Mouse (Mus musculus): ENCODE measurements around the gene Crot. TPM values are rescaled to one million over a fixed set of nuclear protein-coding genes. Genes with fewer than 3 reads are reported as not detected.

Crot gene
- 15.3 and 18.1 TPM in 2 replicates for polyA plus RNA-seq (2015; fragmentation: Nextera tagmentation; extraction: Ambion mirVana)

DNA sequence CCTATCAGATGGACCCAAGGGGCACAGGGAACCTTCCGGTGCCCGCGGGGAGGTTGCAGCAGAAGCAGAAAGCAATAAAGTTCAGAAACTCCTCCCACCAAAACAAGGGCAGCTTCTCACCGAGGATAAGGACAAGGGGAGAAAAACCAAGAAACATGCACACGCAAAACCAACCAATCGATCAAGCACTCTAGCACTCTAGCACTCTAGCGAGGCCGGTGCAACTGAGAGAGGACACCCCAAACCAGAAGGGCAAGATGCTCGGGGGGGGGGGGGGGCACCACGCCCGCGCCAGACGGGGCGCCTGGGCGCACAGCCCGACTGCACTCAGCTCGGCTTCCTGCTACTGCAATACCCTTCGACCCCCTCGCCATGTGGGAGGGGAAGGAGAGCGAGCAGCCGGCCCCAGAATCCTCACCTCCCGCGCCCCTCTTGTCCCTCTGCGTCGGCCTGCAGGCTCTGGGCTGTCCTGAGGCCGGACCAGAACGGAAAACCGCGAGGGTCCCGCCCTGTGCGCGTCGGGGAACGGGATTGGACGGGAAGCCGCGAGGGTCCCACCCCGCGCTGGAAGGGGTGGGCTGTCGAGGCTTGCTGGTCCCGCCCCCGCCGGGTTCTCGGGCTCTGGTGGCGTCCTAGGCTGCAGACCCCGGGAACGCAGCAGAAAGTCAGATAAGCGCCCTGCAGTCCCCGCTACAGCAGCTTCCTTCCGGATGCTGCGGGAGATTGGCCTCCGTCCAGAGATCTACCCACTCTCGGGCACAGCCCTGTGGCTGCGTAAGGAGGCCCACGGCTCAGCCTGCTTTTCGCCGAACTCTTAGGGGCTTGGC lies at the start of gene Crot:
Gene Crot (minus strand): TSS at position 639 of the 827 bp plus-strand sequence.
- peak; percentile 100 for ATAC-seq
- Histone ChIP-seq H3K4me1 (ENCODE audit: control insufficient read depth, insufficient read depth, low read length) (peaks cover 8% of the 10 kb centered on the region; the same call in 1 of the 2 replicates), H3K9me3 (replicated peaks; ENCODE audit: control insufficient read depth, low read length, poor library complexity, severe bottlenecking) (no peaks in the 10 kb centered on the region), H3K4me2 (ENCODE audit: low read length) (peak within 1 kb of the TSS; percentile 70), H3K4me3 (ENCODE audit: low read depth, low read length) (peak within 1 kb of the TSS; percentile 82), H3K27ac (ENCODE audit: low read length) (peak within 1 kb of the TSS; percentile 84), H3K9ac (ENCODE audit: low read depth, low read length) (peak within 1 kb of the TSS; percentile 90), H3K27me3 (ENCODE audit: control insufficient read depth, insufficient read depth, low read depth, low read length) (no peaks in the 10 kb centered on the region), H3K36me3 (ENCODE audit: control insufficient read depth, insufficient read depth, low read length) (no peaks in the 10 kb centered on the region)
- under 1% methylated on average over 44 of the region's 57 CpGs for WGBS

- Histone ChIP-seq H3K4me3 (ENCODE audit: low read depth, low read length) (no peak overlapping the region), H3K36me3 (ENCODE audit: control insufficient read depth, insufficient read depth, low read length) (no peaks in the 10 kb centered on the region), H3K9me3 (replicated peaks; ENCODE audit: control insufficient read depth, low read length, poor library complexity, severe bottlenecking) (no peaks in the 10 kb centered on the region), H3K9ac (ENCODE audit: low read depth, low read length) (no peak overlapping the region), H3K27me3 (ENCODE audit: control insufficient read depth, insufficient read depth, low read depth, low read length) (no peaks in the 10 kb centered on the region), H3K4me1 (ENCODE audit: control insufficient read depth, insufficient read depth, low read length) (0 out of 2 replicates have a peak, but pooled peaks cover 2% of the 10 kb centered on the region), H3K4me2 (ENCODE audit: low read length) (no peak overlapping the region), H3K27ac (ENCODE audit: low read length) (no peak overlapping the region)
- no peak for ATAC-seq
- WGBS = 92% methylated on average over 8 of the region's 8 CpGs
Observed at GRCm38 (mm10) chr5:9045904-9046303, 48.8 kb upstream of the Crot start.

DNA sequence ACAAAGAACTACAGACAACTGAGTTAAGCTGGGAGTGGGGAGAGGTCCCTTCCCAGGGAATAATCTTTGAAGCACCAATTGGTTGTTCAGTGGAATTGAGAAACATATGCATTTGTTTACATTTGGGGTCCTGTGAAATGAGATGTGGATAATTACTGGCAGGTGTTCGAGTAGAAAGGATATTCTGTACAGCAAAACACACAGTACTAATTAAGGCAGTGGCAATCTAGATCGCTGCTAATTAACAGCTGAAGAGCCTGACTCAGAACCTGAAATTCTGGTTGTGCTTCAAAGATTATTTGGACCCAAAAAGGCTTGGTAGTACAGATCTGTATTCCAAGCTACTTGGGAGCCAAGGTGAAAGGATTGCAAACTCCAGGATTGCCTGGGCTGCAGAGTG lies 47.7 kb upstream of the Crot start:
- ATAC-seq = no peak
- WGBS = 65% methylated on average over 2 of the region's 2 CpGs
- H3K27me3 ChIP-seq (ENCODE audit: control insufficient read depth, insufficient read depth, low read depth, low read length) = no peaks in the 10 kb centered on the region
- 0 out of 2 replicates have a peak, but pooled peaks cover 2% of the 10 kb centered on the region for H3K4me1 ChIP-seq (ENCODE audit: control insufficient read depth, insufficient read depth, low read length)
- no peak overlapping the region for H3K4me2 ChIP-seq (ENCODE audit: low read length)
- H3K27ac ChIP-seq (ENCODE audit: low read length) = no peak overlapping the region
- H3K36me3 ChIP-seq (ENCODE audit: control insufficient read depth, insufficient read depth, low read length) = no peaks in the 10 kb centered on the region
- no peak overlapping the region for H3K9ac ChIP-seq (ENCODE audit: low read depth, low read length)
- H3K4me3 ChIP-seq (ENCODE audit: low read depth, low read length) = no peak overlapping the region
- H3K9me3 ChIP-seq (replicated peaks; ENCODE audit: control insufficient read depth, low read length, poor library complexity, severe bottlenecking) = no peaks in the 10 kb centered on the region

GRCm38 (mm10) chr5:9043582-9044267 lies 46.6 kb upstream of the Crot start:
- no peak for ATAC-seq
- H3K27me3 ChIP-seq (ENCODE audit: control insufficient read depth, insufficient read depth, low read depth, low read length) = no peaks in the 10 kb centered on the region
- H3K9me3 ChIP-seq (replicated peaks; ENCODE audit: control insufficient read depth, low read length, poor library complexity, severe bottlenecking) = no peaks in the 10 kb centered on the region
- no peak overlapping the region for H3K4me3 ChIP-seq (ENCODE audit: low read depth, low read length)
- no peak overlapping the region for H3K4me2 ChIP-seq (ENCODE audit: low read length)
- H3K27ac ChIP-seq (ENCODE audit: low read length) = no peak overlapping the region
- H3K9ac ChIP-seq (ENCODE audit: low read depth, low read length) = no peak overlapping the region
- H3K4me1 ChIP-seq (ENCODE audit: control insufficient read depth, insufficient read depth, low read length) = 0 out of 2 replicates have a peak, but pooled peaks cover 2% of the 10 kb centered on the region
- no peaks in the 10 kb centered on the region for H3K36me3 ChIP-seq (ENCODE audit: control insufficient read depth, insufficient read depth, low read length)
- 62% methylated on average over 8 of the region's 8 CpGs for WGBS

DNA sequence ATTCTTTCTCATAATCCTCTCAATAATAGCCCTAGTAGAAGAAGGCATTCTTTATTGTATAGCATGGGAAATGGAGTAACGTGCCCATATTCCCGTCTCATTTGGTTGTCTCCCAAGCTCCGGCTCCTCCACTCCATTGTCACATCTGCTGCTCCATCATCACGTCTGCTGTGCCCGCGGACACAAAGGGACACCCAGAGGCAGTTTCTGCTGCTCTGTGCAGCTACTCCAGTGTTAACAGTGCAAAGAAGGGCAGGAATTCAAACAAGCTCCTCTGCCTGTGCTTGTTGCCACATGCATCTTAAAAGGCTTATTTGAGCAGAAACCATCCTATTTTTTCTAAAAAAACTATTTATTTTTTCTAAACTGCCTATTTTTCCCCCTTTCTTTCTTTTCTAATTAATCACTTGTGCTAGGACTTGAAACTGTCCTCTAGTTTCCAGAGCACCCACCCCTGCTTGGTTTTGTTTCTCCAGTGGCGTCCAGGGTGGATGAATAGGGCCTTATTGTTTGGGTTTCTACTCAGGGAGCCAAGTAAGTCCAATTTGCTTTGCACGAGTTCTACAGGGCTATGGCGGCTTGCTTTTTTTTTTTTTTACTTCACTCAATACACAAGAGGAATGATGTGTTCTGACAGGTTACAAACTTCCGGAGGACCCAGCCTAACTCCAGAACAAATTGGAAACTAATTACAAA lies 45.7 kb upstream of the Crot start:
- Histone ChIP-seq H3K4me2 (ENCODE audit: low read length) (no peak overlapping the region), H3K27ac (ENCODE audit: low read length) (no peak overlapping the region), H3K27me3 (ENCODE audit: control insufficient read depth, insufficient read depth, low read depth, low read length) (no peaks in the 10 kb centered on the region), H3K36me3 (ENCODE audit: control insufficient read depth, insufficient read depth, low read length) (no peaks in the 10 kb centered on the region), H3K4me3 (ENCODE audit: low read depth, low read length) (no peak overlapping the region), H3K4me1 (ENCODE audit: control insufficient read depth, insufficient read depth, low read length) (0 out of 2 replicates have a peak, but pooled peaks cover 2% of the 10 kb centered on the region), H3K9me3 (replicated peaks; ENCODE audit: control insufficient read depth, low read length, poor library complexity, severe bottlenecking) (no peaks in the 10 kb centered on the region), H3K9ac (ENCODE audit: low read depth, low read length) (no peak overlapping the region)
- 36% methylated on average over 10 of the region's 10 CpGs for WGBS
- 0 out of 2 replicates have a peak, but pooled peaks have one; percentile 58 for ATAC-seq

DNA sequence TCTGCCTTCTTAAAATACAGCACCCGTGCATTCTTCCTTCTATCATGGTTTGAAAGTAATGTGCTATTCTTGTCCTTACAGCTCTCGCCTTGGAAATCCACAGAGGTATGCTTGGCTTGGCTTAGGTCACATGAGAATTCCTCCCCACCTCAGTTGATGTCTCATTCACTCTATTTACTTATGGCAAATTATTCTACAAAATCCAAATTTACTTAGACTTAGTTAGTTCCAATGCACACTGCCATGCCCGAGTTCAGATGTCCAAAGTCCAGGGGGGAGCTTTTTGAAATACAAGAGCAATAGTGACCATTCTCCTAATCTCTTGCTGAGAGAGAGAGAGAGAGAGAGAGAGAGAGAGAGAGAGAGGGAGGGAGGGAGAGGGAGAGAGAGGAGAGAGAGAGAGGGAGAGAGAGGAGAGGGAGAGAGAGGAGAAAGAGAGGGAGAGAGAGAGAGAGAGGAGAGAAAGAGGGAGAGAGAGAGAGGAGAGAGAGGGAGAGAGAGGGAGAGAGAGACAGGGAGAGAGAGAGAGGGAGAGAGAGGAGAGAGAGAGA lies 43.6 kb upstream of the Crot start:
- H3K27ac ChIP-seq (ENCODE audit: low read length) = no peak overlapping the region
- no peaks in the 10 kb centered on the region for H3K9me3 ChIP-seq (replicated peaks; ENCODE audit: control insufficient read depth, low read length, poor library complexity, severe bottlenecking)
- ATAC-seq = no peak
- WGBS = 74% methylated on average over 3 of the region's 3 CpGs
- H3K4me3 ChIP-seq (ENCODE audit: low read depth, low read length) = no peak overlapping the region
- H3K4me2 ChIP-seq (ENCODE audit: low read length) = no peak overlapping the region
- no peaks in the 10 kb centered on the region for H3K36me3 ChIP-seq (ENCODE audit: control insufficient read depth, insufficient read depth, low read length)
- no peak overlapping the region for H3K9ac ChIP-seq (ENCODE audit: low read depth, low read length)
- no peaks in the 10 kb centered on the region for H3K27me3 ChIP-seq (ENCODE audit: control insufficient read depth, insufficient read depth, low read depth, low read length)
- H3K4me1 ChIP-seq (ENCODE audit: control insufficient read depth, insufficient read depth, low read length) = 0 out of 2 replicates have a peak, but pooled peaks cover 2% of the 10 kb centered on the region

- Histone ChIP-seq H3K27me3 (ENCODE audit: control insufficient read depth, insufficient read depth, low read depth, low read length) (no peaks in the 10 kb centered on the region), H3K27ac (ENCODE audit: low read length) (no peak overlapping the region), H3K4me1 (ENCODE audit: control insufficient read depth, insufficient read depth, low read length) (0 out of 2 replicates have a peak, but pooled peaks cover 2% of the 10 kb centered on the region), H3K4me2 (ENCODE audit: low read length) (no peak overlapping the region), H3K9me3 (replicated peaks; ENCODE audit: control insufficient read depth, low read length, poor library complexity, severe bottlenecking) (no peaks in the 10 kb centered on the region), H3K4me3 (ENCODE audit: low read depth, low read length) (no peak overlapping the region), H3K9ac (ENCODE audit: low read depth, low read length) (no peak overlapping the region), H3K36me3 (ENCODE audit: control insufficient read depth, insufficient read depth, low read length) (no peaks in the 10 kb centered on the region)
- WGBS = 53% methylated on average over 7 of the region's 7 CpGs
- peak; percentile 67; the same call in 1 of the 2 replicates for ATAC-seq
Observed at GRCm38 (mm10) chr5:9039978-9040377, 42.9 kb upstream of the Crot start.

GRCm38 (mm10) chr5:9037292-9037691 lies 40.2 kb upstream of the Crot start:
- no peak for ATAC-seq
- WGBS = 86% methylated on average over 4 of the region's 4 CpGs

More at GRCm38 (mm10) chr5:9037292-9037691, 40.2 kb upstream of the Crot start:
- H3K9ac ChIP-seq (ENCODE audit: low read depth, low read length) = no peak overlapping the region
- H3K36me3 ChIP-seq (ENCODE audit: control insufficient read depth, insufficient read depth, low read length) = no peaks in the 10 kb centered on the region
- no peak overlapping the region for H3K4me2 ChIP-seq (ENCODE audit: low read length)
- no peaks in the 10 kb centered on the region for H3K27me3 ChIP-seq (ENCODE audit: control insufficient read depth, insufficient read depth, low read depth, low read length)
- H3K9me3 ChIP-seq (replicated peaks; ENCODE audit: control insufficient read depth, low read length, poor library complexity, severe bottlenecking) = no peaks in the 10 kb centered on the region
- H3K4me3 ChIP-seq (ENCODE audit: low read depth, low read length) = no peak overlapping the region
- H3K27ac ChIP-seq (ENCODE audit: low read length) = no peak overlapping the region
- H3K4me1 ChIP-seq (ENCODE audit: control insufficient read depth, insufficient read depth, low read length) = no peaks in the 10 kb centered on the region

Data from midbrain, embryonic 16.5 days (tissue).